Mouse (Mus musculus) lung, embryonic 16.5 days (tissue): ENCODE data around the gene Gm1043. TPM values are rescaled to one million over a fixed set of nuclear protein-coding genes. Genes with fewer than 3 reads are reported as not detected.
A peak's percentile ranks its signal among the peaks of the same experiment; 100 is the strongest.

Source experiments
- ATAC-seq: fragments of 200-750 bp; cut with Nextera tagmentation; 2 replicates; pipeline ENCODE4 v1.8.0; 2017; ENCODE audit warnings: low read depth, mild to moderate bottlenecking, moderate library complexity
- H3K27ac ChIP-seq: fragments of 300-500 bp; sonication (generic); 2 replicates; pipeline ENCODE4 v1.5.1; 2014; ENCODE audit warnings: mild to moderate bottlenecking, control low read depth, low read length
- H3K27me3 ChIP-seq: fragments of 300-500 bp; sonication (generic); 2 replicates; pipeline ENCODE4 v1.6.1; 2014; ENCODE audit warnings: low read depth, low read length, mixed read lengths; ENCODE audit not compliant: control insufficient read depth, insufficient read depth
- H3K36me3 ChIP-seq: fragments of 300-500 bp; sonication (generic); 2 replicates; pipeline ENCODE4 v1.6.1; 2014; ENCODE audit warnings: low read length; ENCODE audit not compliant: control insufficient read depth, insufficient read depth
- H3K4me1 ChIP-seq: fragments of 300-500 bp; sonication (generic); replicated peaks from 2 replicates; pipeline ENCODE4 v1.6.1; 2014; ENCODE audit warnings: low read length, mixed read lengths; ENCODE audit not compliant: control insufficient read depth, insufficient read depth
- H3K4me2 ChIP-seq: fragments of 300-500 bp; sonication (generic); 2 replicates; pipeline ENCODE4 v1.6.1; 2014; ENCODE audit warnings: low read depth, low read length, control low read depth
- H3K4me3 ChIP-seq: fragments of 300-500 bp; sonication (generic); 2 replicates; pipeline ENCODE4 v1.5.1; 2014; ENCODE audit warnings: mild to moderate bottlenecking, low read length, control low read depth
- H3K9ac ChIP-seq: fragments of 300-500 bp; sonication (generic); 2 replicates; pipeline ENCODE4 v1.6.1; 2014; ENCODE audit warnings: low read length, control low read depth
- H3K9me3 ChIP-seq: fragments of 300-500 bp; sonication (generic); 2 replicates; pipeline ENCODE4 v1.6.1; 2016; ENCODE audit warnings: low read length; ENCODE audit not compliant: control insufficient read depth
- WGBS: fragments of 180-500 bp; shearing (Covaris S2); extraction: QIAGEN DNeasy Blood & Tissue Kit; methylation state at CpG from one replicate; pipeline ENCODE4 v1.1.7; 2014; 5-methylcytosine and 5-hydroxymethylcytosine counted together
- polyA plus RNA-seq: library from polyadenylated mRNA; unstranded; fragments of >200 nt; fragmentation: Nextera tagmentation; extraction: Ambion mirVana; gene quantifications from 2 replicates; pipeline ENCODE4 v1.2.1, GENCODE M21; 2015

Gene Gm1043
- polyA plus RNA-seq, 1 experiment from 2014 or later = not detected

DNA sequence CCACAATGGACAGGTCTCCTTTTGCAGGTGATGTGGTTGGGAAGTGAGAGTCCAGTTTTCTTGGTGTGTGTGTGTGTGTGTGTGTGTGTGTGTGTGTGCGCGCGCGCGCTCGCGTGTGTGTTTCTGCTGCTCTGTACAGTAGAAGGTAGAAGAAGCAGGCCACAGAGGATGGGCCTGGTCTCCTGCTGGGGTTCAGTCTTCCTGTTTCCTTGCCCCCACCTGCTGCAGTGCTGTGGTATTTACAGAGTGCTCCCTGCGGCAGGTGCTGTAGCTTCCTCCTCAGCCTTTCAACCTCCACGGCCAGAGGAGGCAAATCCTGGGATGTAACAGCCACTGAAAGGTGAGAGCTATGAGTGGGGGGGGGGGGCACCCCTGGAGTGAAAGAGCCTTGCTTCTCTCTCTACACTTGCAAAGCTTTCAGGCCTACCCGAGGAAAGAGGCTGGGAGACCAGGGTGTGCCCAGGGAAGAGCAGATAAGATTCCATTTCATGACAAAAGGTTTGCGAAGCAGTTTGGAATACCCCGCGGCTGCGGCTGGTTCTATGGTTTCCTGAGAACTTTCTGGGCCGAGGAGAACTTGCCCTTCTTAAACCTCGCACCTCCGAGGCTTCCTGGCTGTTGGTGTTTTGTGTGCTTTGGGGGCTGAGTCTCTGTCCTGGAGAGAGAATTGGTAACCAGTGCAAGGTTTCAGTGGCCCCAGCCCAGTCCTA lies 37.8 kb upstream of the Gm1043 start:
- Histone ChIP-seq H3K27ac (no peak overlapping the region), H3K9me3 (no peaks in the 10 kb centered on the region), H3K4me1 (no peaks in the 10 kb centered on the region), H3K4me2 (no peak overlapping the region), H3K4me3 (no peak overlapping the region), H3K9ac (no peak overlapping the region), H3K36me3 (no peaks in the 10 kb centered on the region), H3K27me3 (no peaks in the 10 kb centered on the region)
- 36% methylated on average over 17 of the region's 17 CpGs for WGBS
- ATAC-seq = no peak

DNA sequence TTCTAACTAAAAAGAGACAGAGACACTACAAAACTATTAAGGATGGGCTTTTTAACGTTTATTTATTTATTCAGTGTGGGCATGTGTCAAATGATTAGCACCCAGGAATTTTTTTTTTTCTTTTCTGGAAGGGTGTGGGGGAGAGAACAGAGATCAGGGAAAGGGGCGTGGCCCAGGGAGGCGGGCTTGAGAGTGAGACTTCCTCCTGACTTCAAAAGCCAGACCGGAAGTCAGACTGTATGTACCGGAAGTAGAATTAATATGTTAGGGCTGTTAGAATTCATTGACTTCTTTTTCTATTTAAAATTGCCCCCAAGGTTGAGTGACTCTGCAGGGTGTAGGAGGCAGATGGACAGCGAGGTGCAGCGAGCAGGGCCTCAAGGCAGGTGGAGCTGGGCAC lies 37.2 kb upstream of the Gm1043 start:
- no peak overlapping the region for H3K27ac ChIP-seq
- ATAC-seq = no peak
- no peak overlapping the region for H3K9ac ChIP-seq
- H3K36me3 ChIP-seq = no peaks in the 10 kb centered on the region
- 45% methylated on average over 7 of the region's 7 CpGs for WGBS
- no peaks in the 10 kb centered on the region for H3K9me3 ChIP-seq
- H3K4me2 ChIP-seq = no peak overlapping the region
- H3K4me3 ChIP-seq = no peak overlapping the region
- H3K4me1 ChIP-seq = no peaks in the 10 kb centered on the region
- H3K27me3 ChIP-seq = no peaks in the 10 kb centered on the region

DNA sequence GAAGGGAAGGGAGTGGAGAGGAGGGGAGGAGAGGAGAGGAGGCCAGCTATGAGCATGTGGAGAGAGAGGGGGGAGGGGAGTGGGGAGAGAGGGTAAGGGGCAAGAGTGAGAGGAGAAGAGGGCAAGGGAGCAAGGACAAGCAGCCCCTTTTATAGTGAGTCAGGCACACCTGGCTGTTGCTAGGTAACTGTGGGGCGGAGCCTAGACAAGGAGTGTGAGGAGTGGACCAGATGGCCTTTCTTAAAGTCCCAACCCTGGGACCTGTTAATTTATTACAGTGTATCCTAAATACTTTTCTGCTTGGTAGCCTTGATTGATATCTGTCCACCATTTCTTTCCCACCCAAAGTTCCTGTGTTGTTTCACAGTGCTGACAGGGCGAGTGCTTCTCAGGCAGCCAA lies 36.1 kb upstream of the Gm1043 start:
- H3K4me3 ChIP-seq = no peak overlapping the region
- no peaks in the 10 kb centered on the region for H3K9me3 ChIP-seq
- no peaks in the 10 kb centered on the region for H3K4me1 ChIP-seq
- H3K36me3 ChIP-seq = no peaks in the 10 kb centered on the region
- H3K27ac ChIP-seq = no peak overlapping the region
- H3K27me3 ChIP-seq = no peaks in the 10 kb centered on the region
- ATAC-seq = no peak
- WGBS = 57% methylated on average over 2 of the region's 2 CpGs
- H3K9ac ChIP-seq = no peak overlapping the region
- no peak overlapping the region for H3K4me2 ChIP-seq

DNA sequence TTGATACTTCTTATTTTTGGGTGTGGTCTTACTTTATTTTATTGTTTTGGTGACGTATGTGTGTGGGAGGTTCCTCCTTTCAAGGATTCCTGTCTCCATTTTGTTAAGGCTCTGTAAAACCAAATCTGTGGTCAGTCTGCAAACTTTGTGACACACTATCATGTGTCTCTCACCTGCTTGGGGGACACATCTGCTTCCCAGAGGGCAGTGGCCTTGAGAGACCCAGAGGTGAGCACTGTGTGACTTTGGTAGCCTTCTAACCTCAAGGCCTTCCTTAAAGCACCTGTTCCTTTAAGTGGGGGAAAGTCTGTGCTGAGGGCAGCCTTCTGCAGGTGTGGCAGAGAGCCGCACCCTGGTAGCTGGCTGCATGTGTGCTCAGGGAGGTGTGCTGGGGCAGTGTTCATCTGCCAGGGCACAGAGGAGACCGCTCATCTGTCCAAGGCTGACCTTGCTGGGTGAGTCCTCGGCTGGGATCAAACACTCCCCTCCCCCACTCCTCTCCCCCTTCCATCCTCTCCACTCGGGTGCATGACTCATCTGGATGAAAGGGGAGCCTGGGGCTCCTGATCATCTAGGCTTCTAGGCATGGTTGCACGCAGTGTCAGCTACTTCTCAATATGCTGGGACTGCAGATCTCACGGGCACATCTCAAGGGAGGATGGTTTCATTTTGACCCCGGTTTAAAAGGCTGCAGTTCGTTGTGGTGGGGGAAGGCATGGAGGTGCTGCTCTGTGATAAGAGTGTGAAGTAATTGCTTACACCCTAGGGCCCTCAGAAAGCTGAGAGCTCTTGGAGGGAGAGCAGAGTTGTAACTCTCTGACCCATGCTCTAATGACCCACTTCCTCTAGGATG lies 34.4 kb upstream of the Gm1043 start:
- ATAC-seq = peak; percentile 45; the same call in 1 of the 2 replicates
- no peak overlapping the region for H3K27ac ChIP-seq
- H3K4me3 ChIP-seq = no peak overlapping the region
- no peaks in the 10 kb centered on the region for H3K9me3 ChIP-seq
- no peaks in the 10 kb centered on the region for H3K27me3 ChIP-seq
- H3K9ac ChIP-seq = no peak overlapping the region
- H3K4me1 ChIP-seq = no peaks in the 10 kb centered on the region
- no peak overlapping the region for H3K4me2 ChIP-seq
- H3K36me3 ChIP-seq = no peaks in the 10 kb centered on the region
- 23% methylated on average over 9 of the region's 9 CpGs for WGBS

DNA sequence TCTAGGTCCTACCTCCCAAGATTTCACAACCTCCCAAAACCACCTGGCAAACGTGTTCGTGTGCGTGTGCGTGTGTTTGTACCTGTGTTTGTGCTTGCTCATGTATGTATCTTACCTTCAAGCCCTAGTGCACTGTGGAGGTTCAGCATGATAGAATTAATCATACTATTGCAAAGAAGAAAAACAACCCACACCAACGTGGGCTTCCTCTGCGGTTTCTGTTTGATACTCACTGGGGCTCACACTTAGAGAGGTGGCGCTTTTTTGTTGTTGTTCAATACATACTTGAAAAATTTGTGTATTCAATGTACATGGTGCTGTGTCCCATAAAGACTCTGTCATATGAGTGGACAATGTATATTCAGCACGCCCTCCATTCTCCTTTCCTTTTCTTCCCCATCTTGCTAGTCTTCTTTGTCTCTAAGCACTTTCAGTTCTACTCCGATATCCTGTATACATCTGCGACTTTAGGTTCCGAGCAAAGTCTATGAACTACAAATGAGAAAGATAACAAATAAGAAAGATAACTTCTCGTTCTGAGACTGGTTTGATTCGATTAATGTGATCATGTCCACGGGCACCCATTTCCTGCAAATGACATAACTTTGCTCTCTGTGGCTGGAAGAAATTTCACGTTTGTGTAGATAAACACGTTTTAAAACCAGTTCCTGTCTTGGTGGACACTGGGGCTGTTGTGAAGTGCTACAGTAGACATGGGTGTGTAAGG lies 33.6 kb upstream of the Gm1043 start:
- no peaks in the 10 kb centered on the region for H3K4me1 ChIP-seq
- H3K36me3 ChIP-seq = no peaks in the 10 kb centered on the region
- no peak overlapping the region for H3K27ac ChIP-seq
- no peak overlapping the region for H3K4me3 ChIP-seq
- ATAC-seq = no peak
- H3K9ac ChIP-seq = no peak overlapping the region
- no peaks in the 10 kb centered on the region for H3K27me3 ChIP-seq
- H3K4me2 ChIP-seq = no peak overlapping the region
- WGBS = 56% methylated on average over 16 of the region's 16 CpGs
- no peaks in the 10 kb centered on the region for H3K9me3 ChIP-seq

DNA sequence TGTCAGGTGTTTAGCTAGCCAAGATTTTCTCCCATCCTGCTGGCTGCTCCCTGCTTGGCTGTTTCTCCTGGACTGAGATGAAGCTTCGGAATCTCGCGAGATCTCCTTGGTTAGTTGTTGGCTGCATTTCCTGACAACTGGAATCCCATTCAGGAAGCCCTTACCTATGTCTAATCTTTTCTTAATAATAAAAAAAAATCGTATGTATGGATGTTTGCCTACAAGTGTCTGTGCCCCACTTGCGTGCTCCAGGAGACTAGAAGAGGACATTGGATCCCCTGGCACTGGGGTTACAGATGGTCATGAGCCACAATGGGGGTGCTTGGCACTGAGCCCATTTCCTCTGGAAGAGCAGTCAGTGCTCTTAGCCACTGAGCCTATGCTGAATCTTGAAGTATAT lies 32.3 kb upstream of the Gm1043 start:
- Histone ChIP-seq H3K9me3 (no peaks in the 10 kb centered on the region), H3K4me2 (no peak overlapping the region), H3K4me1 (no peaks in the 10 kb centered on the region), H3K27me3 (no peaks in the 10 kb centered on the region), H3K36me3 (no peaks in the 10 kb centered on the region), H3K4me3 (no peak overlapping the region), H3K27ac (no peak overlapping the region), H3K9ac (no peak overlapping the region)
- 67% methylated on average over 5 of the region's 5 CpGs for WGBS
- no peak for ATAC-seq

DNA sequence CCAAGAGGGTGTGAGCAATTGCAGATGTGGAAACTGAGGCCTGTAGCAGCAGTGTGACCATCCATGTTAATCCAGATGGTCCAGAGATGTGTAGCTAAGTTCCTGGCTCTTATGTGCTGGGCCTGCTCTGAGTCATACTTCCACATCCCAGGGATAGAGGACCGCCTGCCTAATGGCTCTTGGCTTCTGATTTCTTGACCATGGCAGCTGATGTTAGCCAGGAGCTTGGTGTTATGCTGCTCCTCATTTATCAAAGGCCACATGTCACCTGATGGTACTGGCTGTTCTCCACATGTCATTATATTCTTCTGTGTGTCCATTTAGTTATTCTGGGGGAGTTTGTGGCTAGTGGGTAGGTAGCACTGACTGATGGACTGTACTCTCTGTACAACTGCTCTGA lies 29.4 kb upstream of the Gm1043 start:
- H3K36me3 ChIP-seq = no peaks in the 10 kb centered on the region
- no peak overlapping the region for H3K4me3 ChIP-seq
- H3K27me3 ChIP-seq = no peaks in the 10 kb centered on the region
- ATAC-seq = no peak
- H3K4me2 ChIP-seq = no peak overlapping the region
- no peaks in the 10 kb centered on the region for H3K9me3 ChIP-seq
- no peak overlapping the region for H3K27ac ChIP-seq
- no peaks in the 10 kb centered on the region for H3K4me1 ChIP-seq
- H3K9ac ChIP-seq = no peak overlapping the region
- WGBS = 95% methylated on average over 1 of the region's 1 CpGs

DNA sequence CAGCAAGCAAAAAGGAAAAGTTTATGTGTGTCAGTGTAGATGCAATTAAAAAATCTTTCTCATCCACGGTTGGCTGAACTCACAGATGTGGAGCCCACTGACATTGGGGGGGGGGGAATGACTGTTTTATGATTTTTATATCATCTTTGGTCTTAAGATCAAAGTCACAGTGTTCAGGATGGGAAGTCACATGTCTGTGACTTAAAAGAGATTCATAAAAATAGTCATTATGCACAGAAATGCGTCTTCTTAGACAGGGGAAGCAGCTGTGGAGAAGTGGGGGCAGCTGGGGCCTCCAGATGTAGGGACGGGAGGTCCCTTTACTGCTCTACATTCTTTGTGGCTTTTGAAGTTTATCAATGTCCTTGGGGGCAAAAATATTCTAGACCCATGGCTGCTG lies 28.7 kb upstream of the Gm1043 start:
- H3K9me3 ChIP-seq = no peaks in the 10 kb centered on the region
- no peak overlapping the region for H3K4me2 ChIP-seq
- ATAC-seq = no peak
- H3K4me1 ChIP-seq = no peaks in the 10 kb centered on the region
- 37% methylated on average over 3 of the region's 3 CpGs for WGBS
- no peak overlapping the region for H3K27ac ChIP-seq
- no peak overlapping the region for H3K9ac ChIP-seq
- H3K27me3 ChIP-seq = no peaks in the 10 kb centered on the region
- no peaks in the 10 kb centered on the region for H3K36me3 ChIP-seq
- H3K4me3 ChIP-seq = no peak overlapping the region

DNA sequence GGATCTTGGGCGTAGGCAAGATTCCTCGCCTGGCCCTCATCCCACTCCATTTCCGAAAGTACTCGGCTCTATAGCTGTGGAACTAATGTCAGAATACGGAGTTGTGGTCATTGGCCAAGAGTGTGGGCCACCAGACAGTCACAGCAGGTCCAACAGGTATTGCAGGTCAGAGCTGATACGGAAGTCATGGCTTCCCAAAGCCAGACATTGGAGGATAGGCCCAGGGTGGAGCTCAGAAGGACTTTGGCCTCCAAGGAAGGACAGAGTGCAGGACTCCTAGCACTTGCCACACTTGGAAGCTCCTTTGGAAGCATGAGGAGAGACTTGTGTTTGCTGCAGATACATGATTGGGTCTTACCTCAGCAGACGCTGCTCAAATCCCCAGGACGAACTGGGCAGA lies 23.6 kb upstream of the Gm1043 start:
- no peak for ATAC-seq
- 81% methylated on average over 8 of the region's 8 CpGs for WGBS
- H3K4me1 ChIP-seq = no peaks in the 10 kb centered on the region
- H3K27me3 ChIP-seq = no peaks in the 10 kb centered on the region
- H3K27ac ChIP-seq = no peak overlapping the region
- H3K9ac ChIP-seq = no peak overlapping the region
- H3K36me3 ChIP-seq = no peaks in the 10 kb centered on the region
- H3K4me3 ChIP-seq = no peak overlapping the region
- no peaks in the 10 kb centered on the region for H3K9me3 ChIP-seq
- H3K4me2 ChIP-seq = no peak overlapping the region
